Mouse (Mus musculus) CD4-positive, CD25-positive, alpha-beta regulatory T cell, adult 2 months (primary cell): ENCODE measurements around the gene Aldh5a1.
A peak's percentile ranks its signal among the peaks of the same experiment; 100 is the strongest.
"Not testable (repeated sequence)": the region's sequence is repeated elsewhere in the genome, so short reads cannot be mapped to it uniquely, and the experiment has no call there.

Source experiments
- DNase-seq: peaks from one replicate; pipeline ENCODE4 v3.0.0-alpha.2; 2012; ENCODE audit warnings: low read depth, low spot score

Aldh5a1 gene

GRCm38 (mm10) chr13:24937108-24937838, at the start of gene Aldh5a1:
Gene Aldh5a1, minus strand, starts transcription at chr13:24937661.
- peak; percentile 74 for DNase-seq

- DNase-seq = no peak
Measured at GRCm38 (mm10) chr13:24985435-24985834, 48.0 kb upstream of the Aldh5a1 start.

GRCm38 (mm10) chr13:24981031-24981430, 43.6 kb upstream of the Aldh5a1 start:
- no peak for DNase-seq

GRCm38 (mm10) chr13:24977820-24978342, 40.4 kb upstream of the Aldh5a1 start:
- DNase-seq = no peak

GRCm38 (mm10) chr13:24976384-24976783, 38.9 kb upstream of the Aldh5a1 start:
- DNase-seq = no peak

- DNase-seq = not testable (repeated sequence)
Measured at GRCm38 (mm10) chr13:24971776-24972175, 34.3 kb upstream of the Aldh5a1 start.

- DNase-seq = no peak
Measured at GRCm38 (mm10) chr13:24965846-24966201, 28.4 kb upstream of the Aldh5a1 start.

GRCm38 (mm10) chr13:24965130-24965845, 27.8 kb upstream of the Aldh5a1 start:
- DNase-seq = peak; percentile 74

GRCm38 (mm10) chr13:24962119-24962518, 24.7 kb upstream of the Aldh5a1 start:
- DNase-seq = peak; percentile 63

GRCm38 (mm10) chr13:24960084-24960483, 22.6 kb upstream of the Aldh5a1 start:
- DNase-seq = no peak

GRCm38 (mm10) chr13:24958671-24959070, 21.2 kb upstream of the Aldh5a1 start:
- no peak for DNase-seq

- no peak for DNase-seq
Measured at GRCm38 (mm10) chr13:24955500-24955899, 18.0 kb upstream of the Aldh5a1 start.

- no peak for DNase-seq
Measured at GRCm38 (mm10) chr13:24955091-24955490, 17.6 kb upstream of the Aldh5a1 start.

GRCm38 (mm10) chr13:24952659-24953058, 15.2 kb upstream of the Aldh5a1 start:
- no peak for DNase-seq

GRCm38 (mm10) chr13:24948870-24949269, 11.4 kb upstream of the Aldh5a1 start:
- DNase-seq = no peak

- DNase-seq = no peak
Measured at GRCm38 (mm10) chr13:24947158-24947557, 9.7 kb upstream of the Aldh5a1 start.

GRCm38 (mm10) chr13:24945567-24945966, 8.1 kb upstream of the Aldh5a1 start:
- no peak for DNase-seq

GRCm38 (mm10) chr13:24943303-24943702, 5.8 kb upstream of the Aldh5a1 start:
- DNase-seq = no peak

- no peak for DNase-seq
Measured at GRCm38 (mm10) chr13:24942512-24943282, 5.2 kb upstream of the Aldh5a1 start, which contains the start of gene Gpld1. Gene Gpld1, plus strand, starts transcription at chr13:24943152.

GRCm38 (mm10) chr13:24939472-24939871, 2.0 kb upstream of the Aldh5a1 start:
- DNase-seq = no peak

GRCm38 (mm10) chr13:24938683-24939082, 1.2 kb upstream of the Aldh5a1 start:
- peak; percentile 80 for DNase-seq

GRCm38 (mm10) chr13:24937839-24938166, 342 bp upstream of the Aldh5a1 start:
- no peak for DNase-seq
